Mouse (Mus musculus) right cerebral cortex, adult 18-20 months (tissue): ENCODE measurements around the gene Gm20594.

Source experiments
- DNase-seq: peaks from one replicate; pipeline ENCODE4 v3.0.0; 2022; ENCODE audit warnings: mixed read lengths

Gene Gm20594

DNA sequence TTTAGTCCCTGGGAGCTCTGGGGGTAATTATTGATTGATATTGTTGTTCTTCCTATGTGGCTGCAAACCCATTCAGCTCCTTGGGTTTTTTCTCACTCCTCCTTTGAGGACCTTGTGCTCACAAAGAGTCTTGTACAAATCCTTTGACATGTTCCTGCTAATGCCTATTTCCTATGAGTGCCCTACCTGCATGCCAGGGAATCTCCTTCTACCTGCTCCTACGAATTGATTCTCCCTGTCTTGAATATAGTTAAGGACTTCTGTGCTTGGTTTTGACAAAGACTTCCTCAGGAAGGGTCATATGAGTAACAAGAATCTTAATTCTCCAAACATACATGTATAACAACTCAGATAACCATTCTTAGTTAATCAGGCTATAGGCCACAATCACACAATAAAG lies at the start of gene Gm20594:
Gene Gm20594, plus strand, starts transcription at position 301 of the 400 bp plus-strand sequence.
- DNase-seq = no peak

DNA sequence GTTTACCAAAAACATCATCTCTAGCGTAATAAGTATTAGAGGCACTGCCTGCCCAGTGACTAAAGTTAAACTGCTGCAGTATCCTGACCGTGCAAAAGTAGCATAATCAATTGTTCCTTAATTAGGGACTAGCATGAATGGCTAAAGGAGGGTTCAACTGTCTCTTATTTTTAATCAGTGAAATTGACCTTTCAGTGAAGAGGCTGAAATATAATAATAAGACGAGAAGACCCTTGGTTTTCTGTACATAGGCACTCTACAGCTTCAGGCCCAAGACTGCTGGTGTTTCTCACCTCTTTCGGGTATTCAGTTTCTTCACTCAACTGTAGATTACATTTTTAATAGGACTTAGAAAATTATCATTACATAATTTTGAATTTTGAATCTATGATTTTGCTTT lies 398 bp downstream of the Gm20594 start:
- no peak for DNase-seq

DNA sequence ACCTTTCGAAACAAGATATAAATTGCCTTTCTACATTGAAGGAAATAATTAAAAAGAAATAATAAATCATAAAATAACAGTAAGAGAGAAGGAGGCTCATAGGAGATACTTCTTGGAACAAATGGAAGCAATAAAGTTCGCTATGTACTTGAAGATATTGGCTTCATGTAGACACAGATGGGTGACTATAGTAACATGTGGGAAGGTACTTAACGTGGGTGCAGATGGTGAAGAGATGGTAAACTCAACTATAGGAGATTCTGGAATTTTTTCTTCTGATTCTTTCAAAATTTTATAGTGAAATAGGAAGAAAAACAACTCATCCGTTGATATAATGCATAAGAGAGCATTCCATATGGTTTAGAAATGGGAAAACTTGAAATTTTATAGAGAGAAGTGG lies 16.1 kb downstream of the Gm20594 start:
- peak; percentile 12 for DNase-seq

DNA sequence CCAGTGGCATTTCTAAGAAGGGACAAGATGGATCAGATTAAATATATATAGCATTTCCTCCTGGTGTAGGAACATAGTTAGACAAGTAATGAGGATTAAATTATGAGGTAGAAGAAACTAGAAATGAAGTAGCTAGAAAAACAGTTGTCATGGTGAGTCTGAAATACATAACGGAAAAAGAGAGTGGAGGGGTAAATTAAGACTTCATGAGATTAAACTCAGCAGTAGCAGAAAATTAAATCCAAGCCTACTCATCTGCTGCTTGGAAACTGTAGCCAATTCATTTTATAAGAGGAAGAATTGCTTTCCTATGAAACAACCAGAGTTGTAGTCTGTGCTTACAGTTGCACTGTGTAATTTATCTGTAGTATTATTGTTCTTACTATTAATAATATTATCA lies 29.1 kb downstream of the Gm20594 start:
- no peak for DNase-seq
